Mouse (Mus musculus) MEL (cell line): ENCODE measurements around the gene Smarca4.
A peak's percentile ranks its signal among the peaks of the same experiment; 100 is the strongest.

Experiments
- CTCF ChIP-seq, 3 experiments: IDR thresholded peaks in 2 of 3; conservative IDR thresholded peaks in 1 of 3; 2 replicates each; pipeline ENCODE4 v1.5.1; 2011 to 2012; ENCODE audit warnings: low read length in 3 of 3, low read depth in 2 of 3, mild to moderate bottlenecking in 2 of 3, improper control_type of control experiment in 1 of 3, inconsistent platforms in 1 of 3, mixed read lengths in 1 of 3, moderate library complexity in 1 of 3; ENCODE audit not compliant: control insufficient read depth in 1 of 3, insufficient read depth in 1 of 3, poor library complexity in 1 of 3, severe bottlenecking in 1 of 3
- ELF1 ChIP-seq: IDR thresholded peaks from 2 replicates; pipeline ENCODE4 v1.6.1; 2014; ENCODE audit warnings: low read depth, mild to moderate bottlenecking, inconsistent platforms, low read length, improper control_type of control experiment, moderate library complexity
- ETS1 ChIP-seq: IDR thresholded peaks from 2 replicates; pipeline ENCODE4 v1.6.1; 2012; ENCODE audit warnings: low read depth, mild to moderate bottlenecking, inconsistent platforms, low read length, improper control_type of control experiment, moderate library complexity
- MAFK ChIP-seq: IDR thresholded peaks from 2 replicates; pipeline ENCODE4 v1.6.1; 2011; ENCODE audit warnings: low read depth, mild to moderate bottlenecking, low read length, improper control_type of control experiment, borderline replicate concordance
- NELFE ChIP-seq: IDR thresholded peaks from 2 replicates; pipeline ENCODE4 v1.6.1; 2011; ENCODE audit warnings: low read depth, low read length, improper control_type of control experiment
- POLR2A ChIP-seq, 2 experiments: IDR thresholded peaks; 2 replicates each; pipeline ENCODE4 v1.6.1; 2011 to 2012; ENCODE audit warnings: low read length in 2 of 2, mild to moderate bottlenecking in 2 of 2, control low read depth in 1 of 2, improper control_type of control experiment in 1 of 2, low read depth in 1 of 2, moderate library complexity in 1 of 2; ENCODE audit not compliant: control insufficient read depth in 1 of 2, insufficient read depth in 1 of 2, poor library complexity in 1 of 2
- SIN3A ChIP-seq: IDR thresholded peaks from 2 replicates; pipeline ENCODE4 v1.6.1; 2012; ENCODE audit warnings: low read length, improper control_type of control experiment, inconsistent platforms
- ZNF384 ChIP-seq: IDR thresholded peaks from 2 replicates; pipeline ENCODE4 v1.6.1; 2012; ENCODE audit warnings: low read depth, mild to moderate bottlenecking, inconsistent platforms, low read length, improper control_type of control experiment

- TF ChIP-seq CTCF (IDR thresholded peaks at IDR 0.05 in 2 of 3, conservative IDR thresholded peaks at IDR 0.05 in 1 of 3; ENCODE audit: control insufficient read depth in 1 of 3, insufficient read depth in 1 of 3, low read depth in 2 of 3, low read length in 3 of 3, poor library complexity in 1 of 3, severe bottlenecking in 1 of 3) (no peak), ELF1 (no peak), POLR2A (IDR thresholded peaks at IDR 0.05; ENCODE audit: control insufficient read depth in 1 of 2, insufficient read depth in 1 of 2, low read depth in 1 of 2, low read length in 2 of 2, poor library complexity in 1 of 2) (peak in 1 of 2 experiments; percentile 44; a peak in 1 of 4 replicates), MAFK (no peak), NELFE (no peak), ETS1 (no peak), ZNF384 (no peak), SIN3A (no peak)
These were observed 30.6 kb upstream of the Smarca4 start for GRCm38 (mm10) chr9:21585401-21585800.
